Mouse (Mus musculus): ENCODE results near the gene Pigw.
"Not testable (repeated sequence)": the region's sequence is repeated elsewhere in the genome, so short reads cannot be mapped to it uniquely, and the experiment has no call there.

The Pigw gene

GRCm38 (mm10) chr11:84880465-84880961, 428 bp upstream of the Pigw start:
- no peak for DNase-seq (ENCODE audit: low read depth, low spot score)

DNA sequence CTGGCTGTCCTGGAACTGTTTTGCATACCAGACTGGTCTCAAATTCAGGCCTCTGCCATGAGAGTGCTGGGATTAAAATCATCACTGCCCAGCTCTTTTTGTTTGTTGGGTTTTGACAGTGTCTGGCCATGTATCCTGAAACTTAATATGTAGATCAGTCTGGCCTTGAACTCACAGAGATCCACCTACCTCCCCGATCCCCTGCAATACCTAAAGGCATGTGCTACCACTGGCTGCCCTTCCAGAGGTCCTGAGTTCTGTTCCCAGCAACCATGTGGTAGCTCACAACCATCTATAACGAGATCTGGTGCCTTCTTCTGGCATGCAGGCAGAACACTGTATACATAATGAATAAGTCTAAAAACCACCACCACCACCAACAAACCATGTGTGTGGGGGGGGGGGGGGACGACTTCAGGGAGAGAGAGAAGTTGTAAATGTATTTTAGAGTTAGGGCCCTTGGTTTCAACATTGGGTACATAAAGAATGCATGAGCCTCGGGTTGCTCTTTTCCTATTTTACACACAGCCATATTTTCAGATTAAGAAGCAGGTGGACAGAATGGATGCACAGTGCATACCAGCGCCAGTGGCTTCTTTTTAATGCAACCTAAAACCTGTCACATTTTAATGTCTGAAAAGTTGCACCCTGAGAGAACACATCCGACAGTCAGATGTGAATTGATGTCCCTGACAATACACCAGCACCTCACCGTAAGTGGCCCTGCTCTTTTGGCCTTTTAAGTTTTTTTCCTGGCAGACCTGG, 896 bp downstream of the Pigw start:
- DNase-seq (ENCODE audit: low read depth, low spot score) = peak; percentile 22

GRCm38 (mm10) chr11:84876020-84876419, 4.1 kb downstream of the Pigw start:
- DNase-seq (ENCODE audit: low read depth, low spot score) = not testable (repeated sequence)

DNA sequence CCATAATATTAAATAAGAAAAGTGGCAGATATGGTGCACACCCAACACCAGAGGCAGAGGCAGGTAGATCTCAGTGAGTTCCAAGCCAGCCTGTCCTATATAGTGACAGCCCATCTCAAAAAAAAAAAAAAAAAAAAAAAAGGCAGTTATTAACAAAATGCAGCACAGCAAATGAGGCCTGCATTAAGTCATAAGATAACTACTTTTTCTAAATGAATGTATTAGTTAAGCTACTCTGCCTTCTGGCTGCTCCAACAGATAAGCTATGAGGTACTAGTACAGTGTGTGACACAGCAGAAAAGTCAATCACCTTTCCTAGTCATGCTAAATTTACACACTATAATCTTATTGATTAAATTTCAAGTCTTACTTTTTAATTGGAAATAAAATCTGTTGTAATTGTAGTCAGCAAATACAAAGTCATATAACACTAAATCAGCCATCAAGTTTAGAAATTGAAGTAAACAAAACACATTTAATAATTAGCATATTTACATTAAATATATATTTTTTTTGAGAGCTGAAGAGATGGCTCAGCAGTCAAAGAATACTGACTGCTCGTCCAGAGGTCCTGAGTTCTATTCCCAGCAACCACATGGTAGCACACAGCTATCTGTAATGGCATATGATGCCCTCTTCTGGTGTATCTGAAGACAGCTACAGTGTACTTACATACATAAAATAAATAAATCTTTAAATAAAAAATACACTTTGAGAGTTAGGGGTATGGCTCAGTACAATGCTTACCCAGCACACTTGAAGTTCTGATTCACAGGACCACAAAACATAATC, 6.8 kb downstream of the Pigw start:
- peak; percentile 18 for DNase-seq (ENCODE audit: low read depth, low spot score)

DNA sequence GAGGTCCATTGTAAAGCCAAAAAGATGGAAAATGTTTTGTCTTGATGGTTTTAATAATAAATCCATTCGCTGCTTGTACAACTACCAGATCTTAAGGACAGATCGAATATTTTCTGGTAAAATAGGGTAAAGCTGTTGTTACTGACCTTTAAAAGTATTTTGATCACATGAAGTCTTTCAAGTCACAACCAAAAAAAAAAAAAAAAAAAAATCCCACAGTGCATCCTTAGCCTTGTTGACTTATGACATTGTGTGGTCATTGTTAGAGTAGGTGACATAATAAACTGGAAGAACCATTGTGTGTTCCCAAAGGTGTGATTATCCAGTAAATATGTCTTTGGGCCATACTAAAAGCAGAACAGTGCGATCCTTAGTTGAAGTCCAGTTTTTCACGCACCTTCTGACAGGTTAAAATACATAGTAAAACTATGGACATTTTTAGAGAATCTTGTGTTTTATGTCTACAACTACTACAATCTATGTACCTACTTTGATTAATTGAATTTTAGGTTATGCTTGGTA, 8.5 kb downstream of the Pigw start:
- DNase-seq (ENCODE audit: low read depth, low spot score) = no peak

DNA sequence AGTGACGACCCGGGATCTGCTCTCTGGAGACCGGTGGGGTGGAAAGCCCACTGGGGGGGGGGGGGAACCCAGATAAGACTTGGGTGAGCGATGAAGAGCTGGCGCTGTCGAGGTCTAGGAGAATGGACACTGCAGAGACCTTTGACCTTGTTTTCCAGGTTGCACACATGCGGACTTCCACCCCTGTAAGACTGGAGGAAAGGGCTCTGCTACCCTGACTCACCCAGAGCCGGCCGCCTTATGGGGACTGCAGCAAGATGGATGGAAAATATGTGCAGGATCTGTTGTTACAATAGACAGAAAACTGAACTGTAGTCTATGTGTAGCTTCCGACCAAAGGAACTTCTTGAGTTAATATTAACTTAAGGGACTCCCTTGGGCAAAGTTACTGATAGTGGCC, 9.0 kb downstream of the Pigw start:
- DNase-seq (ENCODE audit: low read depth, low spot score) = peak; percentile 67

GRCm38 (mm10) chr11:84870337-84871043, 9.6 kb downstream of the Pigw start, which contains the start of gene Ggnbp2:
Gene Ggnbp2, minus strand, starts transcription at chr11:84870817.
- peak; percentile 93 for DNase-seq (ENCODE audit: low read depth, low spot score)

GRCm38 (mm10) chr11:84869537-84870232, 10.4 kb downstream of the Pigw start:
- DNase-seq (ENCODE audit: low read depth, low spot score) = peak; percentile 96

- DNase-seq (ENCODE audit: low read depth, low spot score) = no peak
Measured at GRCm38 (mm10) chr11:84868786-84869259, 11.3 kb downstream of the Pigw start.

- DNase-seq (ENCODE audit: low read depth, low spot score) = no peak
Measured at GRCm38 (mm10) chr11:84867586-84867985, 12.5 kb downstream of the Pigw start.

DNA sequence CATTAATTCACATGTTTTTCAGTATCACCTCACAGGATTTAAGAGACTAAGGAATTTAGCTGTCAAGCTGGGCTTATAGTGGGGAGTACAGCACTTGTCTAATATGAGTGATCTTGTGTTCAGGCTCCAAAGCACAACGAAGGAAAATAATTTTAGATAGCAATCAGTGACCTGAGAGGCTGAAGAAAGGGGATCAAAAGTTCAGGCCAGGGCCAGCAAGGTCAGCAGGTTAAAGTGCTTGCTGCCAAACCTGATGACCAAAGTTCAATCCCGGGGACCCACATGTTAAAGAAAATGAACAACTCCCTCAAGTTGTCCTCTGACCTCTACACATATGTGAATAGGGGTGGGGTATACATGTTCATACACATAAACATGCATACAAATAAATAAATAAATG, 14.8 kb downstream of the Pigw start:
- no peak for DNase-seq (ENCODE audit: low read depth, low spot score)

- no peak for DNase-seq (ENCODE audit: low read depth, low spot score)
Measured at GRCm38 (mm10) chr11:84855285-84855684, 24.8 kb downstream of the Pigw start.

DNA sequence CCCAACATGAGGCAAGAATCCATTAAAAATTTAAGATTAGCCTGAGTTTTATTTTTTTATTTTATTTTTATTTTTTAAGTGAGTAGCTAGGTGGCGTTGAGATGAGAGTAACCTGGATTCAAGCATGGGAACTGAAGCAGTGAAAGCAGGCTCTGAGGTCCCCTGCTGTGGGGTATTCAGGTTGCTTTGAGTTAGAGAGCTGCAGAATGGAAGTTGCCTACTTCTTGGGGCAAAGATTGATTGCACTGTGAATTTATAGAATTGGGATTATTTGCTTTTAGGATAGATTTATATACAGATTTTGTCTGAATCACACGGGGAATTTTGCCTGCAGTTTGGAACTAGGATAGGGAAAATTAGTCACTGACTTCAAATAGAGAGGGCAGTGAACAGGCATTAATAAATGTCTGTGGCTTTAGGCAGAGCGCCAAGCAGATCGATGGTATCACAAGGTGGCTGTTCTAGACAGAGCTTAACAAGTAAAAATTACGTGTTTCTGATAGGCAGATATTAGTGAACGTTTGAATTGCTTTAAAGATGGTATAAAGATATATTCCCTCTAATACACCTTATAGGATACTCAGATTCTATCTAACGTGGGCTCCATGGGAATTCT, 32.5 kb downstream of the Pigw start:
- DNase-seq (ENCODE audit: low read depth, low spot score) = peak; percentile 89

DNA sequence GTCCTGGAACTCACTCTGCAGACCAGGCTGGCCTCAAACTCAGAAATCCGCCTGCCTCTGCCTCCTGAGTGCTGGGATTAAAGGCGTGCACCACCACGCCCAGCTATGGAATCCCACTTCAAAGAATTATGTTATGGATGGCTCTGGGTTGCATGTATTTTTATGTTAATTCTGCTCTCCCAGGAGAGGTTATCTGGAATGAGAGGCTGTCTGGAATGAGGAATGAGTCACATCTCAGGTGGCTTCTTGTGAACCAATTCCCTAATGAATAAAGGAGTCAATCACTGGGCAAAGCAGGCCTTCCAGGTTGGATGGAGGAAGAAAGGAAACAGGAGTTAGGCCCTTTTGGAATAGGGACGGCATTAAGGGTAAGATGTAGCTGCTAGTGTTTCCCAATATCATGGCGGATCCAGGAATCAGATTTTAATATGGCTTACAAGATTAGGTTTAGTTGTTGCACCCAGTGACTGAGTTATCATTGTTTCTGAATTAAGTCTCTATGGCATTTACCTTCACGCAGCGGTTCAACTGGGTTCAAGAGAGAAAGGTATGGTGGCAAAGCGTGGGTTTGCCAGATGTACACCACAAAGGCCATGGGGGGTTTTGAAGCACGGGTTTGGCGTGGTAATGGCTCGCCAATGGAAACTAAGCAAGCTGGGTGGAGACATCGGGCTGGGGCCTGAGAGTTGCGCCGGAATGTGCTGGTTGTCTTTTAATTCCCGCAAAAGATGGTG, 33.2 kb downstream of the Pigw start:
- peak; percentile 94 for DNase-seq (ENCODE audit: low read depth, low spot score)

- no peak for DNase-seq (ENCODE audit: low read depth, low spot score)
Measured at GRCm38 (mm10) chr11:84839330-84839729, 40.8 kb downstream of the Pigw start.

DNA sequence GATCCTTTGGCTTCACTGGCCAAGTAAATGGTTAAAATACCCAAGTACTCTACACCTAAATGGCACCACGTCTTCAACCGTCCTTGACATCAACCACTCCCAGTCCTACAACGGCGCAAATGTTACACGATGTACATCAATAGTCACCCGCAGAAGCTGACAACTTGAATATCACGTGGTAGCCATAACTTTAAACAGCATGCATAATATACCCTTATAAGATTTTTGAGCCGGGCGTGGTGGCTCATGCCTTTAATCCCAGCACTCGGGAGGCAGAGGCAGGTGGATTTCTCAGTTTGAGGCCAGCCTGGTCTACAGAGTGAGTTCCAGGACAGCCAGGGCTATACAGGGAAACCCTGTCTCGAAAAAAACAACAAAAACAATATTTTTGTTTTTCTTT, 50.6 kb downstream of the Pigw start:
- not testable (repeated sequence) for DNase-seq (ENCODE audit: low read depth, low spot score)

DNA sequence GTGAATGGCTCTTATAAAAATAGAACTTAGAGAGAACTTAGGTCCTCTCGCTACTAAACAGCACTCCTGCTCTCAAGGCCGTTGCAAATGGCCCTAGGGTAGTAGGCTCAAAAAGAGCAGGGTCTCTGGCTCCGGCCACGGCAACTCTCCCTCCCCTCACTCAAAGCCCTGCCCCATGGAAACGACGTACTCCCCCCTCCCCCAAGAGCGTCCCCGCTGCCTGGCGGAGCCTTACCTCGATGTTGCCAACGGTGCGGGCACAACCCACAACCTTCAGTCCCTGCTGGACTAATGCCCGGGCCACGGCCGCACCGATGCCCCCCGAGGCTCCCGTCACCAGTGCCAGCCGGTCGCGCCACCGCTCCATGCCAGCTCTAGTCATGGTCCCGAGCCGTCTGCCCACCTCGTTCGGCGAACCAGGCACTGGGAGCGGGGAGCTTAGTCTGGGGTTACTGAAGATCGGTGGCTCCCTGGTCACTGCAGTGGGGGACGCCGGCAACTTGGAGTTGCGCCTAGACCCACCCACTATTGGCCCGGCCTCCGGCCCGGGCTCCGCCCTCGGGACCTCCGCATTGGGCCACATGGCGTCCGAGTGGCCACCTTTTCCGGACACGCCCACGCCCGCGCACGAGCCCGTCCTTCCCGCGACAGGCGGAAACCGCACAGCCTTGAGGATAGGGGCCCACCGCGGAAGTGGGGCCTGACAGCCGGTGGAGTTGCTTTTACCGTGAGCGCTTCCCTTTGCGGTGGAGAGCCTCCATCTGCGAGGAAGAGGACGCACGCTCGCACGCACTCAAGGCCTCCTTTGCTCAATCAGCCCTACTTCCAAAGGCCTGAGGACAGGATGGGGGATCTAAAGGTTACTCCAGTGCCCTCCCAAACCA, 51.3 kb downstream of the Pigw start, which contains the start of gene Dhrs11:
TSS of gene Dhrs11 (minus strand) at position 479 of the 884 bp plus-strand sequence.
- DNase-seq (ENCODE audit: low read depth, low spot score) = peak; percentile 89

DNA sequence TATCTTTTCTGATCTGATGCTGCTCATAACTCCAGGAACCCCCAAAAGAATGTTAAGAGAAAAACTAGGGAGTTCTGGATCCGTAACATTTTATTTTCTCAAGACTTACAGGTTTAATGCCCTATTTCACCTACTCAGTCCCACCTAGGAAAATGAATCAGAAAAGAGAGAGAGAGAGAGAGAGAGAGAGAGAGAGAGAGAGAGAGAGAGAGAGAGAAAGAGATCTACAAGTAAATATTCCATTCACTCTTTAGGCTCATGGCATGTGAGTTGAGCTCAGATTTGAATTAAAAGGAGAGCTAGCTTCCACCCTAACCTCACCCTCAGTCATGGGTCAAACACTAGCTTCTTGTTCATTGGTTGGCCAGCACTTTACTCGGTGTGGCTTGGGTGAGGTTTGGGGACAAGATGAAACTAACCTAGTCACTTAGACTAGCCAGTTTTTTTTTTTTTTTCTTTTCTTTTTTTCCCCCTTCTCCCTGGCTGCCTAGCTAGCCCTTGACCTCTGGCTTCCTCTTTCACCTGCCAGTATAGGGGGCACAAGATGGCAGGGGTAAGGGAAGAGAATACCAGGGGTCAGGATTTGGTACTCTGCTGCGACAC, 52.1 kb downstream of the Pigw start:
- DNase-seq (ENCODE audit: low read depth, low spot score) = no peak

Measured in R1 (cell line).